Mouse (Mus musculus) ES-Bruce4 (cell line): ENCODE measurements around the gene Plekhh2. TPM values are rescaled to one million over a fixed set of nuclear protein-coding genes. Genes with fewer than 3 reads are reported as not detected.

Experiments used
- H3K27ac ChIP-seq: 2 replicates; pipeline ENCODE4 v1.5.1; 2012; ENCODE audit warnings: low read length, inconsistent platforms; ENCODE audit not compliant: insufficient read depth
- H3K27me3 ChIP-seq: 2 replicates; pipeline ENCODE4 v1.6.1; 2012; ENCODE audit warnings: mild to moderate bottlenecking, low read length, inconsistent platforms; ENCODE audit not compliant: control insufficient read depth, poor library complexity, insufficient read depth, severe bottlenecking
- H3K36me3 ChIP-seq: 2 replicates; pipeline ENCODE4 v1.6.1; 2012; ENCODE audit warnings: inconsistent platforms, mild to moderate bottlenecking, low read length, moderate library complexity; ENCODE audit not compliant: control insufficient read depth, poor library complexity, insufficient read depth, severe bottlenecking
- H3K4me1 ChIP-seq: one replicate; pipeline ENCODE4 v1.8.1; 2011; ENCODE audit warnings: low read length; ENCODE audit not compliant: control insufficient read depth, insufficient read depth
- H3K4me3 ChIP-seq: 2 replicates; pipeline ENCODE4 v1.5.1; 2011; ENCODE audit warnings: low read depth, mild to moderate bottlenecking, low read length
- H3K9ac ChIP-seq: 2 replicates; pipeline ENCODE4 v1.6.1; 2012; ENCODE audit warnings: low read depth, mild to moderate bottlenecking, inconsistent platforms; ENCODE audit not compliant: poor library complexity, severe bottlenecking
- H3K9me3 ChIP-seq: replicated peaks from 2 replicates; pipeline ENCODE4 v1.6.1; 2012; ENCODE audit warnings: mild to moderate bottlenecking, low read length, inconsistent platforms; ENCODE audit not compliant: control insufficient read depth, poor library complexity, insufficient read depth, severe bottlenecking
- CTCF ChIP-seq: IDR thresholded peaks from one replicate; pipeline ENCODE4 v1.8.1; 2011; ENCODE audit warnings: low read depth, low read length
- EP300 ChIP-seq: IDR thresholded peaks from 2 replicates; pipeline ENCODE4 v1.6.1; 2011; ENCODE audit warnings: low read depth, low read length; ENCODE audit not compliant: insufficient read depth
- POLR2A ChIP-seq: IDR thresholded peaks from one replicate; pipeline ENCODE4 v1.8.1; 2011; ENCODE audit warnings: low read length; ENCODE audit not compliant: insufficient read depth
- polyA plus RNA-seq: library from polyadenylated mRNA; stranded (reverse); fragments of >200 nt; gene quantifications from 2 replicates; pipeline ENCODE4 v1.2.4, GENCODE M21; 2011; ENCODE audit warnings: low read depth; ENCODE audit not compliant: missing spikeins, insufficient read depth, insufficient read length

Gene Plekhh2
- polyA plus RNA-seq, 1 experiment = 10.5 TPM

DNA sequence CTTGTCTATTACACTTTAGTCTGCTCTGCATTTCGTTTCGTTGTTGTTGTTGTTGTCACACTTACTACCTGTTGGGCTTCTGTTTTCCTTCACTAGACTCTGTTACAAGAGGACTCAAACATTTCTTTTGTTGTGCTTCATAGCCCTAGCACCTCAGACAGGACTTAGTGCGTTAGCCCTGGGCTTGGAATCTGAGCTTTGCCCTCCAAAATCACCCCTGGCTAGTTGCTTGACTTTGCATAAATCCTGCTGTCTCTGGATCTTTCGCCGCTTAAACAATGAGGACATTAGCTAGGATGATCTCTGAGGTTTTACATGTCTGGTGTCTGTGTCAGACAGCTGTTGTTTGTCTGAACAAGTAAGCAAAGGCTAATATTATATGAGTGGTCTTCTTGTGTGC lies 62.2 kb downstream of the Plekhh2 start:
- Histone ChIP-seq H3K4me1 (peaks cover 2% of the 10 kb centered on the region), H3K27ac (no peak overlapping the region), H3K4me3 (no peak overlapping the region), H3K9me3 (no peaks in the 10 kb centered on the region), H3K36me3 (no peaks in the 10 kb centered on the region), H3K9ac (no peak overlapping the region), H3K27me3 (no peaks in the 10 kb centered on the region)
- TF ChIP-seq POLR2A (no peak), CTCF (no peak), EP300 (no peak)

DNA sequence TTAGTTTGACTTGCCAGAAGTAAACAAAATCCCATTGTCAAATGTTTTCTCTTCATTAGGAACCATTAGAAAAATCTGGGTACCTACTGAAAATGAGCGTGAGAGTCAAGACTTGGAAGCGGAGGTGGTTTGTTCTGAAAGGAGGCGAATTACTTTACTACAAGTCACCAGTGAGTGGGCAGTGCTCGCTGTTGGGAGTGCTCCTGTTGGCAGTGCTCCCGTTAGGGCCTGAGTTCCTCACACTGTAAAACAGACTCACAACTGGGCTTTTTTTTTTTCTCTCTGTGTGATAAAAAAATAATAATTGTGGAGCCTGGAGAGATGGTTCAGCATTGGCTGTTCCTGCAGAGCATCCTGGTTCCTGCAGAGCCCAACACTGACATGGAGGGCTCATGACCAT lies 63.4 kb downstream of the Plekhh2 start:
- no peak overlapping the region for H3K9ac ChIP-seq
- H3K36me3 ChIP-seq = no peaks in the 10 kb centered on the region
- TF ChIP-seq CTCF = no peak
- H3K9me3 ChIP-seq = no peaks in the 10 kb centered on the region
- H3K27me3 ChIP-seq = no peaks in the 10 kb centered on the region
- no peak overlapping the region for H3K27ac ChIP-seq
- no peak overlapping the region for H3K4me3 ChIP-seq
- H3K4me1 ChIP-seq = peaks cover 2% of the 10 kb centered on the region

DNA sequence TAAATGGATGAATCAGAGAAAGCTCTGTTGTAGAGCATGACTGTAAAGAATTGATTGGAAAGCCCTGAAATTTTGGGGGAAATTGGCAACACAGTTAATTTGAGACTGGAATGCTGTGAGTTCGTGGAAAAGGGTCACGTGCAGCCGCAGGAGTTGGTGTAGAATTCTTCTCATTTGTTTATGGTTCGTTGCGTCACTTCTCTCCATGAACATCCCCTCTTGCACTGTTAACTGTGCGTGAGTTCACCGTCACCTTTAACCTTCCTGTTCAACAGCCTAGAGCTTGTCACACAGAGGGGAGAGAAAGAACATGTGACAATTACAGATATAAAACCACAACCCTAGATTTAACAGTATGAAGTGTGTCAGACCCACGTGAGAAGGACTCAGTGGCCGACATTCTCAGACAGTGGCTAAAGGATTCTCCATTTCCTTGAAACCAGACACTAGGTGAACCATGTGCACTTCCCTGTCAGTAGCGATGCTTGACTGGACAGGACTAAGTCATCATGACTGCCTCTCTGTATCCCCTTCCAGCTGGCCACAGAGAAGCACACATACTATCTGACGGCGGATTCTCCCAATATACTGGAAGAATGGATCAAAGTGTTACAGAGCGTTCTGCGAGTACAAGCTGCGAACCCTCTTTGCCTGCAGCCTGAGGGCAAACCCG lies 65.1 kb downstream of the Plekhh2 start:
- Histone ChIP-seq H3K4me3 (no peak overlapping the region), H3K27ac (no peak overlapping the region), H3K27me3 (no peaks in the 10 kb centered on the region)

DNA sequence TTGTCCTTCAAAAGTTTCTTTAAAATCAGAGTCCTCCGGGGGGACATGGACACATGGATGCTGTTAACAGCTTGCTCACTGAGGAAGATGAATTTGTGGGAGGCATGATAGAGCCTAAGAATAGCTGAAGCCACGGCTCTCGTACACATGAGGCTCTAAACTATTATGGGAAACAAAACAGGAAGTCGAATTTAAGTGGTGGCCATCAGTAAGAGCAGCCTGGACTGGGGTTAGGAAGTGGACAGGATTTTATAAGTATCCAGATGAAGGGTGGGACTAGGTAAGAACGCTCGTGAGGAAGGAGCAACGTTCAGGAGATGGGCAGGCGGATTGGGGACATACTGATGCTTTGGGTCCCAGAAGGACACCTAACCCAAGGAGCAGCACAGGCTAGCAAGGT lies 67.6 kb downstream of the Plekhh2 start:
- no peak overlapping the region for H3K27ac ChIP-seq

More for the DNA sequence above, 65.1 kb downstream of the Plekhh2 start:
- H3K9ac ChIP-seq = no peak overlapping the region
- peaks cover 2% of the 10 kb centered on the region for H3K4me1 ChIP-seq
- H3K9me3 ChIP-seq = no peaks in the 10 kb centered on the region
- no peaks in the 10 kb centered on the region for H3K36me3 ChIP-seq
- TF ChIP-seq EP300 = no peak
- no peak for TF ChIP-seq CTCF
- no peak for TF ChIP-seq POLR2A

DNA sequence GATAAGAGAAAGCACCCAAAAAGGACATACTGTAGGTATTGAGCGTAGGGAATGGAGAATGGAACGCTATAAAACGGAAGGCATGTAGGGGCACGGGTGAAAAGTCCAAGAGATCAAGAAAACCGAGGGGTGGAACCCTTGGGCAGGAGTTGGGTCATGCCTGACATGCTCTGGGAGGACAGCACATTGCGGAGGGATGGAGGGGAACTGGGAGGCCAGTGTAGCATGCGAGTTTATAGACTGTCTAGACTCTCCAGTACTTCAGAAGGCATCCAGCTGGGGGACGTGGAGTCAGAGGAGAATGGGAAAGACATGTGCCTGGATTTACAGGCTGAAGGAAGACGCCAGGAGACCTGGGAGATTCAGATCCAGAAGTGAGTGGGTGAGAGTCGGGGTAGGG lies 68.1 kb downstream of the Plekhh2 start:
- TF ChIP-seq EP300 (no peak), CTCF (no peak), POLR2A (no peak)
- no peak overlapping the region for H3K9ac ChIP-seq
- no peak overlapping the region for H3K27ac ChIP-seq
- no peaks in the 10 kb centered on the region for H3K27me3 ChIP-seq
- peaks cover under 1% of the 10 kb centered on the region for H3K4me1 ChIP-seq
- H3K9me3 ChIP-seq = no peaks in the 10 kb centered on the region
- no peaks in the 10 kb centered on the region for H3K36me3 ChIP-seq
- no peak overlapping the region for H3K4me3 ChIP-seq

More for the DNA sequence above, 67.6 kb downstream of the Plekhh2 start:
- Histone ChIP-seq H3K36me3 (no peaks in the 10 kb centered on the region), H3K4me3 (no peak overlapping the region), H3K4me1 (peaks cover 2% of the 10 kb centered on the region), H3K27me3 (no peaks in the 10 kb centered on the region), H3K9ac (no peak overlapping the region), H3K9me3 (no peaks in the 10 kb centered on the region)
- TF ChIP-seq CTCF = no peak
- TF ChIP-seq POLR2A = no peak
- no peak for TF ChIP-seq EP300

DNA sequence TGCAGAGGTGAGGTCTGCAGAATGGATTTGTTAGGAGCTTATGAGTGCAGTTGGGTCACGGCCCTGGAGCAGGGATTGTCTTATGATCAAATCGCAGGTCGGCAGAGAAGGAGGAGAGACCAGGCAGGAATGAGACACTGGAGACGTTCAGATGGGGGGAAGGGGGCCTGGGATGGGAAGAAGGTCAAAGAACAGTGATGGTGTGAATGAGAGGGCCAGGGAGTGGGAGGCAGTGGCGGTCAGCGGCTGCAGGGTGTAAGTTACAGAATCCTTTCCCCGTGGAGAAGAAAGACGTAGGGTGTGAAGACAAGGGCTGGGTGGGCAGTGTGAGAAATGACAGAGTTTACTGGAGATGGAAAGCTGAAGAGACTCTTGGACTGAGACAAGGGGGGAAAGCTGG lies 69.1 kb downstream of the Plekhh2 start:
- no peaks in the 10 kb centered on the region for H3K27me3 ChIP-seq
- H3K9ac ChIP-seq = no peak overlapping the region
- no peaks in the 10 kb centered on the region for H3K4me1 ChIP-seq
- no peak overlapping the region for H3K4me3 ChIP-seq
- H3K9me3 ChIP-seq = no peaks in the 10 kb centered on the region
- TF ChIP-seq POLR2A (no peak), EP300 (no peak), CTCF (no peak)
- no peak overlapping the region for H3K27ac ChIP-seq
- no peaks in the 10 kb centered on the region for H3K36me3 ChIP-seq
